ENCODE assay signal across 18 mouse cellular contexts in genomic region chr8:107859770-107860169, GRCm38 (mm10).
A peak's percentile ranks its signal among the peaks of the same experiment; 100 is the strongest.
DNase-seq lines count a peak whose midpoint lies in the region; ATAC-seq and TF ChIP-seq lines count a peak whose summit lies in the region.
"Had no signal": no experiment of that assay in that cellular context is flagged by ENCODE, and none has a peak within 500 bp of the region (broad histone marks: within the 10 kb centered on the region; RNA-seq: fewer than 3 reads in every experiment).

No protein-coding gene starts in this region.

- H3K36me3 ChIP-seq in midbrain, embryonic 12.5 days: no peaks in the 10 kb centered on the region
- no peaks in the 10 kb centered on the region for H3K36me3 ChIP-seq in midbrain, embryonic 11.5 days (ENCODE audit: control insufficient read depth, insufficient read depth, low read length)
- H3K36me3 ChIP-seq in ES-E14 (ENCODE audit: control insufficient read depth, insufficient read depth, low read length, poor library complexity, severe bottlenecking): no peaks in the 10 kb centered on the region
- no peaks in the 10 kb centered on the region for H3K36me3 ChIP-seq in embryonic facial prominence, embryonic 13.5 days
- no peaks in the 10 kb centered on the region for H3K36me3 ChIP-seq in limb, embryonic 13.5 days
- H3K36me3 ChIP-seq: neural tube, embryonic 13.5 days had no signal

- H3K4me2 ChIP-seq in midbrain, embryonic 12.5 days (replicated peaks): no peak overlapping the region
- no peak overlapping the region for H3K4me2 ChIP-seq in midbrain, embryonic 11.5 days
- no peak overlapping the region for H3K4me2 ChIP-seq in embryonic facial prominence, embryonic 13.5 days
- no peak overlapping the region for H3K4me2 ChIP-seq in limb, embryonic 13.5 days (replicated peaks)
- H3K4me2 ChIP-seq: neural tube, embryonic 13.5 days had no signal

- H3K4me3 ChIP-seq in midbrain, embryonic 12.5 days: no peak overlapping the region
- H3K4me3 ChIP-seq in midbrain, embryonic 11.5 days (ENCODE audit: low read depth, low read length): no peak overlapping the region
- no peak overlapping the region for H3K4me3 ChIP-seq in ES-E14 (ENCODE audit: insufficient read depth in 1 of 2, low read depth in 1 of 2, low read length in 2 of 2, poor library complexity in 1 of 2, severe bottlenecking in 1 of 2)
- no peak overlapping the region for H3K4me3 ChIP-seq in embryonic facial prominence, embryonic 13.5 days
- H3K4me3 ChIP-seq in limb, embryonic 13.5 days: no peak overlapping the region
- H3K4me3 ChIP-seq: gastrocnemius, adult 2 months; heart, adult 2 months; neural tube, embryonic 13.5 days had no signal

- peak overlapping the region; percentile 39; the same call in 1 of the 2 replicates for H3K27ac ChIP-seq in midbrain, embryonic 12.5 days (replicated peaks)
- no peak overlapping the region for H3K27ac ChIP-seq in midbrain, embryonic 11.5 days (ENCODE audit: low read depth, low read length)
- H3K27ac ChIP-seq in ES-E14 (ENCODE audit: insufficient read depth, low read depth, low read length, poor library complexity, severe bottlenecking): peak overlapping the region; percentile 47; the same call in 1 of the 2 replicates
- H3K27ac ChIP-seq in embryonic facial prominence, embryonic 13.5 days: peak overlapping the region; percentile 60
- peak overlapping the region; percentile 10; the same call in 1 of the 2 replicates for H3K27ac ChIP-seq in limb, embryonic 13.5 days
- H3K27ac ChIP-seq: gastrocnemius, adult 2 months; heart, adult 2 months; hindbrain, postnatal 0 days; liver, embryonic 14.5 days; neural tube, embryonic 13.5 days had no signal

- H3K9ac ChIP-seq in midbrain, embryonic 12.5 days (replicated peaks): no peak overlapping the region
- no peak overlapping the region for H3K9ac ChIP-seq in midbrain, embryonic 11.5 days (ENCODE audit: low read length)
- no peak overlapping the region for H3K9ac ChIP-seq in ES-E14 (ENCODE audit: insufficient read depth, low read depth, low read length, poor library complexity, severe bottlenecking)
- H3K9ac ChIP-seq in embryonic facial prominence, embryonic 13.5 days: no peak overlapping the region
- no peak overlapping the region for H3K9ac ChIP-seq in limb, embryonic 13.5 days
- H3K9ac ChIP-seq: liver, embryonic 14.5 days; neural tube, embryonic 13.5 days had no signal

- no peaks in the 10 kb centered on the region; the same call in 1 of the 2 replicates for H3K27me3 ChIP-seq in midbrain, embryonic 12.5 days
- H3K27me3 ChIP-seq in midbrain, embryonic 11.5 days (ENCODE audit: control insufficient read depth, insufficient read depth, low read length): no peaks in the 10 kb centered on the region
- 0 out of 2 replicates have a peak, but pooled peaks cover 12% of the 10 kb centered on the region for H3K27me3 ChIP-seq in embryonic facial prominence, embryonic 13.5 days
- no peaks in the 10 kb centered on the region for H3K27me3 ChIP-seq in limb, embryonic 13.5 days
- H3K27me3 ChIP-seq: neural tube, embryonic 13.5 days had no signal

- WGBS in midbrain, embryonic 12.5 days: 89% methylated on average over 4 of the region's 4 CpGs
- 84% methylated on average over 4 of the region's 4 CpGs for WGBS in midbrain, embryonic 11.5 days
- WGBS in embryonic facial prominence, embryonic 13.5 days: 60% methylated on average over 4 of the region's 4 CpGs
- 81% methylated on average over 4 of the region's 4 CpGs for WGBS in limb, embryonic 13.5 days

- H3K4me1 ChIP-seq in midbrain, embryonic 12.5 days: peaks cover 7% of the 10 kb centered on the region; the same call in 1 of the 2 replicates
- H3K4me1 ChIP-seq in midbrain, embryonic 11.5 days (ENCODE audit: control insufficient read depth, insufficient read depth, low read length): peaks cover 5% of the 10 kb centered on the region; the same call in 1 of the 2 replicates
- peaks cover 3 to 14% of the 10 kb centered on the region in 2 experiments for H3K4me1 ChIP-seq in ES-E14 (ENCODE audit: control insufficient read depth in 2 of 2, insufficient read depth in 2 of 2, low read length in 2 of 2, poor library complexity in 1 of 2)
- peaks cover 18% of the 10 kb centered on the region for H3K4me1 ChIP-seq in embryonic facial prominence, embryonic 13.5 days
- H3K4me1 ChIP-seq in limb, embryonic 13.5 days: peaks cover 25% of the 10 kb centered on the region
- H3K4me1 ChIP-seq: neural tube, embryonic 13.5 days had no signal

- in situ Hi-C loops in ES-E14 (cut with MboI; ENCODE audit: low sequenced_read_pairs in 2 of 2, unreplicated experiment in 2 of 2): no loop called here

- H3K9me3 ChIP-seq in midbrain, embryonic 12.5 days: no peaks in the 10 kb centered on the region
- H3K9me3 ChIP-seq in midbrain, embryonic 11.5 days (ENCODE audit: control insufficient read depth, low read length): no peaks in the 10 kb centered on the region
- no peaks in the 10 kb centered on the region for H3K9me3 ChIP-seq in ES-E14 (ENCODE audit: control insufficient read depth, insufficient read depth, low read depth, low read length)
- H3K9me3 ChIP-seq in embryonic facial prominence, embryonic 13.5 days: no peaks in the 10 kb centered on the region
- H3K9me3 ChIP-seq in limb, embryonic 13.5 days: no peaks in the 10 kb centered on the region
- H3K9me3 ChIP-seq: neural tube, embryonic 13.5 days had no signal

- no peak for DNase-seq in midbrain, embryonic 11.5 days (ENCODE audit: low spot score, missing footprints)
- no peak for DNase-seq in ES-E14 (ENCODE audit: low read depth, low spot score)
- DNase-seq in urinary bladder, postnatal 10 days (ENCODE audit: low spot score): no peak
- no peak for DNase-seq in right cerebral cortex, postnatal 4 days
- DNase-seq: adrenal gland, adult 8-10 months; cerebellum, adult 18-20 months; gastrocnemius, adult 2 months; heart, adult 2 months; heart, postnatal 10 days; kidney, adult 18-20 months; kidney, postnatal 25 days had no signal

- ATAC-seq in midbrain, embryonic 12.5 days (ENCODE audit: low FRiP score, low read depth): 0 out of 2 replicates have a peak, but pooled peaks have one; percentile 27
- ATAC-seq in midbrain, embryonic 11.5 days (ENCODE audit: low FRiP score): no peak
- no peak for ATAC-seq in embryonic facial prominence, embryonic 13.5 days (ENCODE audit: insufficient number of reproducible peaks, insufficient read depth, low FRiP score, low TSS enrichment, low read depth)
- ATAC-seq in limb, embryonic 13.5 days (ENCODE audit: low FRiP score, low read depth): no peak
- ATAC-seq: hindbrain, postnatal 0 days; lung, postnatal 0 days had no signal

TF ChIP-seq in ES-E14, 5 proteins besides CTCF, POLR2A, EP300 and RAD21:
- no peak for TF ChIP-seq CHD2 (IDR thresholded peaks at IDR 0.05; ENCODE audit: low read depth, low read length)
- no peak for TF ChIP-seq MAFK (IDR thresholded peaks at IDR 0.05; ENCODE audit: insufficient read depth, low read depth, low read length)
- TF ChIP-seq HCFC1 (IDR thresholded peaks at IDR 0.05; ENCODE audit: borderline replicate concordance, insufficient read depth, low read length): no peak
- TF ChIP-seq ZC3H11A (IDR thresholded peaks at IDR 0.05; ENCODE audit: borderline replicate concordance, low read depth, low read length): no peak
- no peak for TF ChIP-seq ZNF384 (IDR thresholded peaks at IDR 0.05; ENCODE audit: low read depth, low read length)
